Mouse (Mus musculus) layer of hippocampus, adult 8-10 months (tissue): Measurements from ENCODE around the gene Mast4. TPM values are rescaled to one million over a fixed set of nuclear protein-coding genes. Genes with fewer than 3 reads are reported as not detected.

Experiments
- DNase-seq, 2 experiments: peaks; one replicate each; pipeline ENCODE4 v3.0.0; 2022; ENCODE audit warnings: low spot score in 2 of 2
- total RNA-seq, 4 experiments: library from RNA; stranded (reverse); gene quantifications; 2 replicates each; pipeline ENCODE4 v1.2.4; 2022

Mast4 gene
- total RNA-seq, 4 experiments from 2014 or later, result 62.8 to 81.8 (median 67.6) TPM

- DNase-seq, result peak in 1 of 2 experiments; percentile 35
Measured at GRCm38 (mm10) chr13:102835336-102835735, 499.0 kb downstream of the Mast4 start.

GRCm38 (mm10) chr13:102818287-102818686 is 516.0 kb downstream of the Mast4 start:
- no peak for DNase-seq

- no peak for DNase-seq
Measured at GRCm38 (mm10) chr13:102816689-102817088, 517.6 kb downstream of the Mast4 start.

GRCm38 (mm10) chr13:102815158-102815557 is 519.1 kb downstream of the Mast4 start:
- no peak for DNase-seq

- peak; percentile 25 to 31 for DNase-seq
Measured at GRCm38 (mm10) chr13:102811129-102811832, 523.0 kb downstream of the Mast4 start.

- no peak for DNase-seq
Measured at GRCm38 (mm10) chr13:102806652-102807051, 527.6 kb downstream of the Mast4 start.

- no peak for DNase-seq
Measured at GRCm38 (mm10) chr13:102805190-102805589, 529.1 kb downstream of the Mast4 start.

GRCm38 (mm10) chr13:102803206-102803605 is 531.1 kb downstream of the Mast4 start:
- no peak for DNase-seq

- no peak for DNase-seq
Measured at GRCm38 (mm10) chr13:102792157-102792556, 542.1 kb downstream of the Mast4 start.

- no peak for DNase-seq
Measured at GRCm38 (mm10) chr13:102790601-102791155, 543.6 kb downstream of the Mast4 start.

GRCm38 (mm10) chr13:102786666-102787230 is 547.5 kb downstream of the Mast4 start:
- no peak for DNase-seq

- DNase-seq, result no peak
Measured at GRCm38 (mm10) chr13:102783531-102784310, 550.6 kb downstream of the Mast4 start.

- no peak for DNase-seq
Measured at GRCm38 (mm10) chr13:102779275-102779674, 555.0 kb downstream of the Mast4 start.

GRCm38 (mm10) chr13:102778859-102779258 is 555.4 kb downstream of the Mast4 start:
- no peak for DNase-seq

GRCm38 (mm10) chr13:102775506-102775905 is 558.8 kb downstream of the Mast4 start:
- DNase-seq, result no peak

- no peak for DNase-seq
Measured at GRCm38 (mm10) chr13:102774786-102775201, 559.5 kb downstream of the Mast4 start.

- no peak for DNase-seq
Measured at GRCm38 (mm10) chr13:102773169-102773568, 561.1 kb downstream of the Mast4 start.

GRCm38 (mm10) chr13:102770194-102770593 is 564.1 kb downstream of the Mast4 start:
- no peak for DNase-seq

- no peak for DNase-seq
Measured at GRCm38 (mm10) chr13:102768512-102768911, 565.8 kb downstream of the Mast4 start.

- DNase-seq, result no peak
Measured at GRCm38 (mm10) chr13:102767110-102767509, 567.2 kb downstream of the Mast4 start.

GRCm38 (mm10) chr13:102765216-102765615 is 569.1 kb downstream of the Mast4 start:
- DNase-seq, result no peak

GRCm38 (mm10) chr13:102764218-102764617 is 570.1 kb downstream of the Mast4 start:
- no peak for DNase-seq
